Mouse (Mus musculus) olfactory bulb, adult 2 months (tissue): ENCODE data around the gene Neurl2.
"Not testable (repeated sequence)": the region's sequence is repeated elsewhere in the genome, so short reads cannot be mapped to it uniquely, and the experiment has no call there.

Experiments used
- CTCF ChIP-seq: fragments of 200-500 bp; IDR thresholded peaks from 2 replicates; pipeline ENCODE4 v1.5.1; 2012; ENCODE audit warnings: low read depth, mild to moderate bottlenecking, low read length, moderate library complexity; ENCODE audit not compliant: insufficient read depth
- POLR2A ChIP-seq: fragments of 200-500 bp; IDR thresholded peaks from 2 replicates; pipeline ENCODE4 v1.6.1; 2012; ENCODE audit warnings: mild to moderate bottlenecking, low read depth, low read length, moderate library complexity; ENCODE audit not compliant: insufficient read depth

- not testable (repeated sequence) for TF ChIP-seq POLR2A, CTCF
Measured at GRCm38 (mm10) chr2:164798554-164798953, 34.7 kb downstream of the Neurl2 start.
